Mouse (Mus musculus) heart, postnatal 14 days (tissue): ENCODE data around the gene Gtf3c5. TPM values are rescaled to one million over a fixed set of nuclear protein-coding genes. Genes with fewer than 3 reads are reported as not detected.

Source experiments
- DNase-seq, 2 experiments: peaks; one replicate each; pipeline ENCODE4 v3.0.0; 2021 to 2022
- intact Hi-C: fragments of 180-260 bp; cut with DNase I; formaldehyde crosslinking; loops from one replicate; pipeline ENCODE4 v1.15.1; 2025
- total RNA-seq, 2 experiments: library from RNA; stranded (reverse); gene quantifications; 2 replicates each; pipeline ENCODE4 v1.2.3; 2021

Gtf3c5 gene
- total RNA-seq, 2 experiments from 2014 or later = 9.8 to 10.9 TPM

- DNase-seq = no peak
- intact Hi-C loops = no loop called here
Observed at GRCm38 (mm10) chr2:28537995-28538816, 45.3 kb downstream of the Gtf3c5 start.

GRCm38 (mm10) chr2:28537634-28537920 is 46.0 kb downstream of the Gtf3c5 start:
- intact Hi-C loops = no loop called here
- DNase-seq = no peak

- intact Hi-C loops = no loop called here
- no peak for DNase-seq
Observed at GRCm38 (mm10) chr2:28536766-28537633, 46.6 kb downstream of the Gtf3c5 start.

- intact Hi-C loops = no loop called here
- DNase-seq = peak; percentile 42
Observed at GRCm38 (mm10) chr2:28536166-28536565, 47.4 kb downstream of the Gtf3c5 start.

GRCm38 (mm10) chr2:28535650-28536049 is 47.9 kb downstream of the Gtf3c5 start:
- DNase-seq = peak; percentile 45 to 59
- intact Hi-C loops = no loop called here

GRCm38 (mm10) chr2:28535263-28535540 is 48.3 kb downstream of the Gtf3c5 start:
- no peak for DNase-seq
- intact Hi-C loops = no loop called here

GRCm38 (mm10) chr2:28534436-28535262 is 48.9 kb downstream of the Gtf3c5 start:
- peak; percentile 64 for DNase-seq
- intact Hi-C loops = no loop called here

GRCm38 (mm10) chr2:28533901-28534435 is 49.6 kb downstream of the Gtf3c5 start:
- no peak for DNase-seq
- intact Hi-C loops = no loop called here

- intact Hi-C loops = no loop called here
Observed at GRCm38 (mm10) chr2:28532938-28533771, 50.4 kb downstream of the Gtf3c5 start.

GRCm38 (mm10) chr2:28530311-28530710 is 53.2 kb downstream of the Gtf3c5 start:
- intact Hi-C loops = no loop called here
- DNase-seq = no peak

More at GRCm38 (mm10) chr2:28532938-28533771, 50.4 kb downstream of the Gtf3c5 start:
- peak; percentile 89 to 92 for DNase-seq

- intact Hi-C loops = no loop called here
- DNase-seq = no peak
Observed at GRCm38 (mm10) chr2:28529856-28530255, 53.7 kb downstream of the Gtf3c5 start.

- DNase-seq = no peak
- intact Hi-C loops = no loop called here
Observed at GRCm38 (mm10) chr2:28528354-28528730, 55.2 kb downstream of the Gtf3c5 start.

GRCm38 (mm10) chr2:28527436-28528353 is 55.9 kb downstream of the Gtf3c5 start:
- no peak for DNase-seq
- intact Hi-C loops = no loop called here

- intact Hi-C loops = no loop called here
- peak in 1 of 2 experiments; percentile 33 for DNase-seq
Observed at GRCm38 (mm10) chr2:28525943-28526876, 57.3 kb downstream of the Gtf3c5 start.

- intact Hi-C loops = no loop called here
- DNase-seq = peak; percentile 70 to 71
Observed at GRCm38 (mm10) chr2:28525219-28525942, 58.2 kb downstream of the Gtf3c5 start.

- intact Hi-C loops = no loop called here
- no peak for DNase-seq
Observed at GRCm38 (mm10) chr2:28524406-28524805, 59.1 kb downstream of the Gtf3c5 start.

- intact Hi-C loops = no loop called here
- DNase-seq = peak; percentile 82 to 90
Observed at GRCm38 (mm10) chr2:28523643-28524117, 59.9 kb downstream of the Gtf3c5 start.
